Mouse (Mus musculus) midbrain, embryonic 16.5 days (tissue): Measurements from ENCODE around the gene Cenpb. TPM values are rescaled to one million over a fixed set of nuclear protein-coding genes. Genes with fewer than 3 reads are reported as not detected.

Experiments
- ATAC-seq: fragments of 200-750 bp; cut with Nextera tagmentation; 2 replicates; pipeline ENCODE4 v1.8.0; 2017; ENCODE audit warnings: moderate TSS enrichment
- H3K27ac ChIP-seq: fragments of 300-500 bp; sonication (generic); 2 replicates; pipeline ENCODE4 v1.5.1; 2014; ENCODE audit warnings: mild to moderate bottlenecking, low read length, mixed read lengths
- H3K27me3 ChIP-seq: fragments of 300-500 bp; sonication (generic); 2 replicates; pipeline ENCODE4 v1.6.1; 2014; ENCODE audit warnings: low read depth, low read length, mixed read lengths; ENCODE audit not compliant: control insufficient read depth, insufficient read depth
- H3K36me3 ChIP-seq: fragments of 300-500 bp; sonication (generic); 2 replicates; pipeline ENCODE4 v1.6.1; 2014; ENCODE audit warnings: mild to moderate bottlenecking, low read length, moderate library complexity, mixed read lengths; ENCODE audit not compliant: control insufficient read depth, insufficient read depth
- H3K4me1 ChIP-seq: fragments of 300-500 bp; sonication (generic); 2 replicates; pipeline ENCODE4 v1.6.1; 2014; ENCODE audit warnings: mild to moderate bottlenecking, low read length, mixed read lengths; ENCODE audit not compliant: control insufficient read depth, insufficient read depth
- H3K4me2 ChIP-seq: fragments of 300-500 bp; sonication (generic); 2 replicates; pipeline ENCODE4 v1.6.1; 2014; ENCODE audit warnings: mild to moderate bottlenecking, low read length, mixed read lengths
- H3K4me3 ChIP-seq: fragments of 300-500 bp; sonication (generic); 2 replicates; pipeline ENCODE4 v1.5.1; 2014; ENCODE audit warnings: low read depth, mild to moderate bottlenecking, low read length, moderate library complexity, mixed read lengths
- H3K9ac ChIP-seq: fragments of 300-500 bp; sonication (generic); 2 replicates; pipeline ENCODE4 v1.6.1; 2014; ENCODE audit warnings: low read depth, low read length, mixed read lengths
- H3K9me3 ChIP-seq: fragments of 300-500 bp; sonication (generic); replicated peaks from 2 replicates; pipeline ENCODE4 v1.6.1; 2014; ENCODE audit warnings: mild to moderate bottlenecking, low read length, mixed read lengths; ENCODE audit not compliant: control insufficient read depth, poor library complexity, severe bottlenecking
- WGBS: fragments of 180-500 bp; shearing (Covaris S2); extraction: QIAGEN DNeasy Blood & Tissue Kit; methylation state at CpG from one replicate; pipeline ENCODE4 v1.1.7; 2014; 5-methylcytosine and 5-hydroxymethylcytosine counted together
- polyA plus RNA-seq: library from polyadenylated mRNA; unstranded; fragments of >200 nt; fragmentation: Nextera tagmentation; extraction: Ambion mirVana; gene quantifications from 2 replicates; pipeline ENCODE4 v1.2.1, GENCODE M21; 2015

The Cenpb gene
- polyA plus RNA-seq, 1 experiment from 2014 or later: 11.1 TPM

DNA sequence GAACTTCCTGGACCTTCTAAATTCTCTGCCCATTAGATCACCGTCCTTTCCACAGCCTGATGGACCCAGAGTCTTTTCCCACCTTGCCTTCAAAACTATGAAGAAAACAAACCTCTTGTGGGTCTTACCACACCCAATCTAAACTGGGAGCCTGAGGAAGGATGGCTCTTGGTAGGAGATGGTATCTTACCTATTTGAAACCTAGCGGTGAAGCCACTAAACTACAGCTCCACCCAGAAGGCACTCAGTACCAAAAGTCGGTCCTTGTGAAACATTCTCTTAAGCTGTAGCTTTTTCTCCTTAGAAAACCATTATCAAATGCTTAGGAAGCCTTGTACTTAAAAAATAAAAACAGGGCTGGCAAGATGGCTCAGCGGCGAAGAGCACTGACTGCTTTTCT is 8.4 kb upstream of the Cenpb start:
- peaks cover 19% of the 10 kb centered on the region for H3K4me1 ChIP-seq
- no peak overlapping the region for H3K4me3 ChIP-seq
- no peaks in the 10 kb centered on the region for H3K27me3 ChIP-seq
- H3K9ac ChIP-seq: no peak overlapping the region
- peaks cover 7% of the 10 kb centered on the region; the same call in 1 of the 2 replicates for H3K36me3 ChIP-seq
- no peak for ATAC-seq
- WGBS: 95% methylated on average over 5 of the region's 5 CpGs
- no peak overlapping the region for H3K27ac ChIP-seq
- H3K4me2 ChIP-seq: no peak overlapping the region
- no peaks in the 10 kb centered on the region for H3K9me3 ChIP-seq

DNA sequence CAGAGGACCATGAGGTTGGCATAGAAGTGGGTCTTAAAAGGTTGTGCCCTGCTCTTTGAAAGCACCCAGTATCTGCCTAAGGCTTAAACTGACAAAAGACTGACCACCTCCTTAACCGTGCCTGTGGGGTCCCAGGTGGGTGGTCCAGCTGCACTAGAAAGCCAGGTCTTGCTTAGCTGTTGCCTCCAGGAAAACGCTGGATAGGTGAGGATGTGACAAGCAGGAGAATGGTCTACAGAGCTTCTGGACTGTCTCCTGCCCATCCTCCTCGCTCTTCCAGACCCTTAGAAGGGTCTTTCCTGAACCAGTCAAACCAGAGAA is 7.7 kb upstream of the Cenpb start:
- Histone ChIP-seq H3K27ac (no peak overlapping the region), H3K9ac (peak overlapping the region; percentile 75), H3K4me1 (peaks cover 19% of the 10 kb centered on the region), H3K4me2 (peak overlapping the region; percentile 86), H3K9me3 (no peaks in the 10 kb centered on the region), H3K4me3 (peak overlapping the region; percentile 62), H3K36me3 (peaks cover 3% of the 10 kb centered on the region; the same call in 1 of the 2 replicates), H3K27me3 (no peaks in the 10 kb centered on the region)
- 16% methylated on average over 3 of the region's 3 CpGs for WGBS
- ATAC-seq: no peak

DNA sequence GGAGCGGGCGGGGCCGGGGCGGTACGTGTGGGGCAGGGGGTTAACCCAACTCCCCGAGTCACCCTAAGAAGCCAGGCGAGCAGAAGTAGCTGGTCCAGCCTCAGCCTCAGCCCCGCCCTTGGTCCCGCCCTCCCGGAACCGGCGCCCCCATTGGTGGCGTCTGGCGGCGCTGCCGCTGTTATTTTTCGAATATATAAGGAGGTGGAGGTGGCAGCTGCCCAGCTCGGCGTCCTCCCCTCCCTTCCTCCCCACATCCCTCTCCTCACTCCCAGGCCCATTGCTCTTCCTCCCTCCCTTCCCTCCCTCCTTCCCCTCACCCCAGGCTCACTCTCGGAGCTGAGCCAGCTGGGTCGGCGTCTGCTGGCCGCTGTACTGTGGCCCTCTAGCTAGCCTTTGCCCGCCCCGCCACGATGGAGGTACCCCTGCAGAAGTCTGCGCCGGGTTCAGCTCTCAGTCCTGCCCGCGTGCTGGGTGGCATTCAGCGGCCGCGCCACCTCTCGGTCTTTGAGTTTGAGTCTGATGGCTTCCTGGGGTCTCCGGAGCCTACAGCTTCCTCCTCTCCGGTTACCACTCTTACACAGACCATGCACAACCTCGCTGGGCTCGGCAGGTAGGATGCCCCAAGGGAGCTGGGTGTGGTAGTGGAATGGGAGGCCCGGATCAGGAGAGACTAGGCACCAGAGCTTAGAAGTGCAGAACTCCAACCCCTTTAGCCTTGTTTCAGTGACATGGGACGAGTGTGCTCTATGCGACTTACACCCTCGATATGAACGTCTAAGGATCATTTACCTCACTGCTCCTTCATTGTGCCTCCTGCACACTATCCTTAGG is 7.1 kb upstream of the Cenpb start, which contains the start of the genes Cdc25b and Spef1:
Gene Cdc25b (plus strand): TSS at position 179 of the 831 bp plus-strand sequence.
Gene Spef1 (minus strand): TSS at position 512 of the 831 bp plus-strand sequence.
- no peaks in the 10 kb centered on the region for H3K27me3 ChIP-seq
- peak; percentile 88 for ATAC-seq
- peak within 1 kb of the TSS; percentile 53 for H3K27ac ChIP-seq
- peak within 1 kb of the TSS; percentile 86 for H3K4me2 ChIP-seq
- H3K4me1 ChIP-seq: peaks cover 19% of the 10 kb centered on the region
- H3K36me3 ChIP-seq: peaks cover 3% of the 10 kb centered on the region; the same call in 1 of the 2 replicates
- peak within 1 kb of the TSS; percentile 75 for H3K9ac ChIP-seq
- no peaks in the 10 kb centered on the region for H3K9me3 ChIP-seq
- H3K4me3 ChIP-seq: peak within 1 kb of the TSS; percentile 62
- under 1% methylated on average over 41 of the region's 43 CpGs for WGBS

DNA sequence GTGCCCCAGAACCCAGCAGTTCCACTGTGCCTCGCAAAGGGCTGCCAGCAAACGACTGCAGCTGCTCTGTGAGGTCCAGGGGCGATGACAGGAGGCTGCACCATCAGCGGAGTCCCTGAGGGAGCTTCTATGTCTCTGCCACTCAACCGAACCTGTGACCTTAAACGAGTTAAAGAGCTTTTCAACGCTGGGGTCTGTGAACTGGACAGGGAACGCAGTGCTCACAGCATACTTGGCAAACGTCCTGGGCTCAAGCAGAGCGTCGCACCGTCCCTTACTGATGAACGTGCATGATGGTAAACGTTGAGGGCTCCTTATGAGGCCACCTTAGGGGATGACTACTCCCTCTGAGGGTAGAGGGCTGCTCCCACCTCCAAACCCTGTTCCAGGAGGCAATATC is 6.5 kb upstream of the Cenpb start:
- Histone ChIP-seq H3K4me3 (peak overlapping the region; percentile 62), H3K9me3 (no peaks in the 10 kb centered on the region), H3K9ac (peak overlapping the region; percentile 75), H3K4me1 (peaks cover 19% of the 10 kb centered on the region), H3K4me2 (peak overlapping the region; percentile 86), H3K27ac (0 out of 2 replicates have a peak overlapping the region, but pooled peaks have one; percentile 7), H3K36me3 (no peaks in the 10 kb centered on the region; the same call in 1 of the 2 replicates), H3K27me3 (no peaks in the 10 kb centered on the region)
- ATAC-seq: no peak; the same call in none of the 2 replicates
- WGBS: 2% methylated on average over 14 of the region's 14 CpGs

DNA sequence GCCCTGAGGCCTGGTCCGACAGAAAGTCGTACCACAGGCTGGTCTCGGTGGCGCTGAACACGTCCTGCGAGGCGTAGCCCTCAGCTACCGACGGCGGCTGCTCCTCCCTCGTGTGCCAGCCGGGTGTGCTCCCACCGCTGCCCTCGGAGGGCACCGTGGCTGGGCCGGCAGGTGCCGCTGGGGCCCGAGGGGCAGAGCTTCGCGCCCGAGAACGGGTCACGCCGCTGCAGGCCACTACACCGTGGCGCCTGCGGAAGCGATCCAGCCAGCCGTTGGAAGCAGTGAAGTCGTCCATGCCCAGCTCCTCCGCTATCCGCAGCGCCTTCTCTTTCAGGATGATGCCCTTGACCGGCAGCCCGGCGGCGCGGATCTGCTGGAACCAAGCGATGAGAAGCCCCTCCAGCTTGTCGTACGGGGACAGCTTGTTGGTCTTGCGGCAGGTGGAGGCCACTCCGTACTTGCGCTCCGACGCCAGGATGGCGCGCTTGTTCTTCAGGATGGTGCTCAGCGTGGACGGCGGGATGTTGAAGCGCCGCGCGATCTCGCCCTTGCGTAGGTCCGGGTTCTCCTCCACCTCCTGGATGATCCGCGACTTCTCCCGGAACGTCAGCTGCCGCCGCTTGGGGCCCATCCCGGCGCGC is 501 bp downstream of the Cenpb start:
- Histone ChIP-seq H3K9ac (peak overlapping the region; percentile 95), H3K36me3 (no peaks in the 10 kb centered on the region), H3K4me1 (peaks cover 44% of the 10 kb centered on the region), H3K27ac (peak overlapping the region; percentile 97), H3K4me2 (peak overlapping the region; percentile 100), H3K27me3 (no peaks in the 10 kb centered on the region), H3K4me3 (peak overlapping the region; percentile 91), H3K9me3 (no peaks in the 10 kb centered on the region)
- peak; percentile 63 for ATAC-seq
- WGBS: under 1% methylated on average over 61 of the region's 67 CpGs

DNA sequence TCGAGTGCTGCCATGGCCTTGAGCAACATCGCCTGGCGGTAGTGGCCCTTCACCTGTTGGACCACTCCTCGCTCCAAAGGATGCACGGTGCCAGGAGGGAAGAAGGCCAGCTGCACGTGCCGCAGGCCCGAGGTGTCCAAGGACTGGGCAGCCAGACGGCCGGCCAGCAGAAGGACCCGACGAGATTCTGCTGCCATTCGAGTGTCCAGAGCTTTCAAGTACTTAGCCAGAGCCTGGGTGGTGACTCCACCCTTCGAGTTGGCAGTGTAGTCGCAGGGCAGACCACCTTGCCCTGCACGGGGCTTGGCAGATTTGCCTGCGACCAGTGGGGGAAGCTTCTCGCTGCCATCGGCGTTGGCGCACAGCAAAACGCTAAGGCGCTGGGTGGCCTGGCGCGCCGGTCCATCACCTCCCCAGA is 1.0 kb downstream of the Cenpb start:
- no peaks in the 10 kb centered on the region for H3K36me3 ChIP-seq
- ATAC-seq: peak; percentile 3; the same call in 1 of the 2 replicates
- H3K4me1 ChIP-seq: peaks cover 49% of the 10 kb centered on the region
- H3K9ac ChIP-seq: peak overlapping the region; percentile 95
- peak overlapping the region; percentile 100 for H3K4me2 ChIP-seq
- peak overlapping the region; percentile 97 for H3K27ac ChIP-seq
- peak overlapping the region; percentile 91 for H3K4me3 ChIP-seq
- H3K9me3 ChIP-seq: no peaks in the 10 kb centered on the region
- WGBS: 22% methylated on average over 26 of the region's 26 CpGs
- H3K27me3 ChIP-seq: no peaks in the 10 kb centered on the region

DNA sequence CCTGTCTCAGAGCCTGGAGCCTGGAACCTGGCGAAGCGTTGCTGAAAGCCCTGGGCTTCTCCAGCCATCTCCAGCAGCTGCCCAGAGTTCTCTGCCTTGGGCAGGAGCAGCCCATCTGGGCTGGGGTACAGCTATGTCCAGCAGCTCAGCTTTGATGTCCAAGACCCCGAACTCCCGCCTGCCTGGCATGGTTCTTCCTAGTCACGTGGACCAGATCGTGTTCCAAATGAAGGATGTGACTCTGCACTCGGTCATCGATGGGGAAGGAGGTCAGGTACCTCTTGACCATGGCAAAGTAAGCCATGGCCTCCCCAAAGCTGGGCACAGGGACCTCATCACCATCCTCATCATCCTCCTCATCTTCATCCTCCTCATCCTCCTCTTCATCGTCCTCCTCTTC is 1.9 kb downstream of the Cenpb start:
- peak overlapping the region; percentile 91 for H3K4me3 ChIP-seq
- no peaks in the 10 kb centered on the region for H3K9me3 ChIP-seq
- H3K27ac ChIP-seq: no peak overlapping the region
- ATAC-seq: no peak
- WGBS: 85% methylated on average over 9 of the region's 9 CpGs
- peaks cover 5% of the 10 kb centered on the region; the same call in 1 of the 2 replicates for H3K27me3 ChIP-seq
- H3K36me3 ChIP-seq: no peaks in the 10 kb centered on the region
- H3K4me1 ChIP-seq: peaks cover 54% of the 10 kb centered on the region
- peak overlapping the region; percentile 95 for H3K9ac ChIP-seq
- peak overlapping the region; percentile 100 for H3K4me2 ChIP-seq

DNA sequence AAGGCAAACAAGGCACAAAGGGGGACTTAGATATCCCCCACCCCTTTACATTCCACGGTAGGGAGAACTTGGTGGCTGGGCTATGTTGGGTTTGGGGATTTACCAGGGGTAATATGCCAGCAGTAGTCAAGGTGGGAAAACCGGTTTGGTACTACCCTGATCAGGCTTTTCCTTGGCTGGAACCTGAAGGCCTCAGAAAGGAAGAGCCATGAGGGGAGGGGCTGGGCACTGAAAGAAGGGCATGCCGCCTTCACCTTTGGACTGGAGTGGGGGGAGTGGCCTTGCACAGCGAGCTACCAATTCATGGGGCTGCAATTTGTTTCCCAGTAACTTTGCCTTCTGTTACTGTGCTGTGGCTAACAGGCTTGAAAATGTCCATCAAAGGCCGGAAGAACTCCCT is 3.4 kb downstream of the Cenpb start:
- no peaks in the 10 kb centered on the region for H3K9me3 ChIP-seq
- H3K4me1 ChIP-seq: peaks cover 54% of the 10 kb centered on the region
- H3K36me3 ChIP-seq: no peaks in the 10 kb centered on the region
- H3K27ac ChIP-seq: no peak overlapping the region
- H3K4me3 ChIP-seq: no peak overlapping the region
- H3K9ac ChIP-seq: no peak overlapping the region
- no peak for ATAC-seq
- peak overlapping the region; percentile 24; the same call in 1 of the 2 replicates for H3K4me2 ChIP-seq
- peaks cover 17% of the 10 kb centered on the region for H3K27me3 ChIP-seq
- WGBS: 65% methylated on average over 5 of the region's 5 CpGs

DNA sequence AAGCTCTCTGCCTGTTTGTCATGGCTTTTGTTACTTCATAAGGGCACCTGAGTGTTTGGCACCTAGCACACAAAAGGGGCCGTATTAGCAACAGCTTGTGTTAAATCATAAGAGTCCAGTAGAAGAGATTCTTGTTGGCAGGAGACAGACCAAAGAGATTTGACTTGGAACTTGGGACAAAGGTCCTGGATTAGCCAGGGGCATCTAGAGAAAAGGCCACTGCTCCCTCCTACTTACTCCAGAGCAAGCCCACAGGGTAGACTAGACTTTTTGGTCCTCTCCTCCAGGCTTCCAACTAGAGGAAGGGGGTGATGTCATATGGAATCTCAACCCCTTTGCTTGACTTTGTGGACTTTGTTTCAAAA is 3.9 kb downstream of the Cenpb start:
- no peaks in the 10 kb centered on the region for H3K9me3 ChIP-seq
- H3K9ac ChIP-seq: no peak overlapping the region
- H3K4me1 ChIP-seq: peaks cover 54% of the 10 kb centered on the region
- ATAC-seq: no peak
- H3K27ac ChIP-seq: no peak overlapping the region
- H3K27me3 ChIP-seq: peaks cover 20% of the 10 kb centered on the region
- H3K4me2 ChIP-seq: no peak overlapping the region
- 92% methylated on average over 1 of the region's 1 CpGs for WGBS
- peaks cover under 1% of the 10 kb centered on the region; the same call in 1 of the 2 replicates for H3K36me3 ChIP-seq
- H3K4me3 ChIP-seq: no peak overlapping the region
